Mouse (Mus musculus) midbrain, embryonic 13.5 days (tissue): ENCODE data around the gene Cdk5r1. TPM values are rescaled to one million over a fixed set of nuclear protein-coding genes. Genes with fewer than 3 reads are reported as not detected.

ENCODE experiments used
- ATAC-seq: fragments of 200-750 bp; cut with Nextera tagmentation; 2 replicates; pipeline ENCODE4 v1.8.0; 2017; ENCODE audit warnings: mild to moderate bottlenecking, moderate TSS enrichment, moderate library complexity
- H3K27ac ChIP-seq: fragments of 300-500 bp; sonication (generic); 2 replicates; pipeline ENCODE4 v1.5.1; 2015; ENCODE audit warnings: inconsistent platforms, mild to moderate bottlenecking, moderate library complexity
- H3K27me3 ChIP-seq: fragments of 300-500 bp; sonication (generic); 2 replicates; pipeline ENCODE4 v1.6.1; 2015; ENCODE audit warnings: mild to moderate bottlenecking, inconsistent platforms
- H3K36me3 ChIP-seq: fragments of 300-500 bp; sonication (generic); 2 replicates; pipeline ENCODE4 v1.6.1; 2015; ENCODE audit warnings: mild to moderate bottlenecking, inconsistent platforms
- H3K4me1 ChIP-seq: fragments of 300-500 bp; sonication (generic); replicated peaks from 2 replicates; pipeline ENCODE4 v1.6.1; 2015; ENCODE audit warnings: inconsistent platforms
- H3K4me2 ChIP-seq: fragments of 300-500 bp; sonication (generic); replicated peaks from 2 replicates; pipeline ENCODE4 v1.6.1; 2015; ENCODE audit warnings: moderate library complexity, mild to moderate bottlenecking, inconsistent platforms
- H3K4me3 ChIP-seq: fragments of 300-500 bp; sonication (generic); replicated peaks from 2 replicates; pipeline ENCODE4 v1.5.1; 2015; ENCODE audit warnings: mild to moderate bottlenecking, inconsistent platforms
- H3K9ac ChIP-seq: fragments of 300-500 bp; sonication (generic); replicated peaks from 2 replicates; pipeline ENCODE4 v1.6.1; 2015; ENCODE audit warnings: mild to moderate bottlenecking, inconsistent platforms
- H3K9me3 ChIP-seq: fragments of 300-500 bp; sonication (generic); 2 replicates; pipeline ENCODE4 v1.6.1; 2016; ENCODE audit warnings: mild to moderate bottlenecking, inconsistent platforms
- WGBS: fragments of 180-500 bp; shearing (Covaris S2); methylation state at CpG from one replicate; pipeline ENCODE4 v1.1.7; 2015; 5-methylcytosine and 5-hydroxymethylcytosine counted together
- polyA plus RNA-seq: library from polyadenylated mRNA; unstranded; fragments of >200 nt; fragmentation: Nextera tagmentation; extraction: Ambion mirVana; gene quantifications from 2 replicates; pipeline ENCODE4 v1.2.1, GENCODE M21; 2015

Cdk5r1 gene
- polyA plus RNA-seq, 1 experiment from 2014 or later: 98.6 TPM

DNA sequence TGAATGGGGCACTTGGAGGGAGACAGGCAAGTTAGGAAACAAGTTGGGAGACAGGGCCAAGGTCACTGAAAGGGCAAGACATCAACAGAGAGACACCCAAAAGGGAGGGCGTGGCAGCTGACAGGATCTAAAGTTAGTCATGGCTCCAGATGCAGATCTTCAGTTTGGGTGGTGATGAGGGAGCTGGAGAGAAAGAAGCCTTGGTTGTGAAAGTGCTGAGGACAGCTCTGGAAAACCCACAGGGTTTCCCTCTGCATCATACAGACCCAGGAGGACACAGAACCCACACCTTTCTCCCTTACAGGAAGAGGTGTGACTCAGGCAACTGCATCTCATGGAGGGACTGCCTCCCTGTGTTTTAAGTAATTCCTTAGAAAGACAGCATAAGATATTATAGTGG lies 19.8 kb downstream of the Cdk5r1 start:
- H3K9ac ChIP-seq: no peak overlapping the region
- 83% methylated on average over 1 of the region's 1 CpGs for WGBS
- H3K4me1 ChIP-seq: peaks cover 41% of the 10 kb centered on the region
- ATAC-seq: no peak
- H3K27ac ChIP-seq: no peak overlapping the region
- H3K36me3 ChIP-seq: no peaks in the 10 kb centered on the region
- no peak overlapping the region for H3K4me2 ChIP-seq
- H3K9me3 ChIP-seq: no peaks in the 10 kb centered on the region
- H3K4me3 ChIP-seq: no peak overlapping the region
- peaks cover 3% of the 10 kb centered on the region; the same call in 1 of the 2 replicates for H3K27me3 ChIP-seq

- peaks cover 41% of the 10 kb centered on the region for H3K4me1 ChIP-seq
- H3K9me3 ChIP-seq: no peaks in the 10 kb centered on the region
- H3K9ac ChIP-seq: no peak overlapping the region
- 82% methylated on average over 10 of the region's 10 CpGs for WGBS
- ATAC-seq: no peak
- H3K27ac ChIP-seq: no peak overlapping the region
- no peak overlapping the region for H3K4me2 ChIP-seq
- H3K27me3 ChIP-seq: peaks cover 3% of the 10 kb centered on the region; the same call in 1 of the 2 replicates
- H3K36me3 ChIP-seq: no peaks in the 10 kb centered on the region
- H3K4me3 ChIP-seq: no peak overlapping the region
These were observed 20.5 kb downstream of the Cdk5r1 start for GRCm38 (mm10) chr11:80497225-80497919.

GRCm38 (mm10) chr11:80498328-80499070 lies 21.7 kb downstream of the Cdk5r1 start:
- 51% methylated on average over 11 of the region's 11 CpGs for WGBS
- Histone ChIP-seq H3K27me3 (peaks cover 3% of the 10 kb centered on the region; the same call in 1 of the 2 replicates), H3K4me1 (peaks cover 48% of the 10 kb centered on the region), H3K36me3 (no peaks in the 10 kb centered on the region), H3K4me3 (no peak overlapping the region), H3K9me3 (no peaks in the 10 kb centered on the region), H3K4me2 (no peak overlapping the region), H3K27ac (peak overlapping the region; percentile 79), H3K9ac (peak overlapping the region; percentile 28; the same call in 1 of the 2 replicates)
- 0 out of 2 replicates have a peak, but pooled peaks have one; percentile 44 for ATAC-seq

GRCm38 (mm10) chr11:80499550-80499952 lies 22.7 kb downstream of the Cdk5r1 start:
- no peak for ATAC-seq
- WGBS: 70% methylated on average over 4 of the region's 4 CpGs
- no peak overlapping the region for H3K4me2 ChIP-seq
- peaks cover 52% of the 10 kb centered on the region for H3K4me1 ChIP-seq
- peak overlapping the region; percentile 79 for H3K27ac ChIP-seq
- no peak overlapping the region for H3K4me3 ChIP-seq
- H3K36me3 ChIP-seq: no peaks in the 10 kb centered on the region
- peaks cover 3% of the 10 kb centered on the region; the same call in 1 of the 2 replicates for H3K27me3 ChIP-seq
- H3K9me3 ChIP-seq: no peaks in the 10 kb centered on the region
- no peak overlapping the region for H3K9ac ChIP-seq

- Histone ChIP-seq H3K4me2 (no peak overlapping the region), H3K36me3 (no peaks in the 10 kb centered on the region), H3K27ac (peak overlapping the region; percentile 98), H3K27me3 (no peaks in the 10 kb centered on the region), H3K9ac (0 out of 2 replicates have a peak overlapping the region, but pooled peaks have one; percentile 55), H3K9me3 (no peaks in the 10 kb centered on the region), H3K4me1 (peaks cover 59% of the 10 kb centered on the region), H3K4me3 (no peak overlapping the region)
- WGBS: 67% methylated on average over 6 of the region's 6 CpGs
- ATAC-seq: no peak
These were observed 26.5 kb downstream of the Cdk5r1 start for GRCm38 (mm10) chr11:80503281-80503680.

- peak overlapping the region; percentile 35 for H3K4me2 ChIP-seq
- 8% methylated on average over 13 of the region's 13 CpGs for WGBS
- ATAC-seq: peak; percentile 96
- H3K27ac ChIP-seq: peak overlapping the region; percentile 98
- no peaks in the 10 kb centered on the region for H3K27me3 ChIP-seq
- H3K4me3 ChIP-seq: no peak overlapping the region
- H3K36me3 ChIP-seq: no peaks in the 10 kb centered on the region
- H3K9ac ChIP-seq: peak overlapping the region; percentile 55
- peaks cover 59% of the 10 kb centered on the region for H3K4me1 ChIP-seq
- H3K9me3 ChIP-seq: no peaks in the 10 kb centered on the region
These were observed 27.1 kb downstream of the Cdk5r1 start for GRCm38 (mm10) chr11:80503726-80504452.

- Histone ChIP-seq H3K36me3 (no peaks in the 10 kb centered on the region), H3K4me1 (peaks cover 58% of the 10 kb centered on the region), H3K4me2 (peak overlapping the region; percentile 35), H3K9ac (peak overlapping the region; percentile 44), H3K4me3 (no peak overlapping the region), H3K27ac (peak overlapping the region; percentile 98), H3K9me3 (no peaks in the 10 kb centered on the region), H3K27me3 (no peaks in the 10 kb centered on the region)
- 31% methylated on average over 6 of the region's 6 CpGs for WGBS
- peak; percentile 41 for ATAC-seq
These were observed 27.9 kb downstream of the Cdk5r1 start for GRCm38 (mm10) chr11:80504519-80505385.

GRCm38 (mm10) chr11:80505581-80505980 lies 28.8 kb downstream of the Cdk5r1 start:
- WGBS: 84% methylated on average over 3 of the region's 3 CpGs
- Histone ChIP-seq H3K4me2 (no peak overlapping the region), H3K9me3 (no peaks in the 10 kb centered on the region), H3K27ac (peak overlapping the region; percentile 98), H3K36me3 (no peaks in the 10 kb centered on the region), H3K4me3 (no peak overlapping the region), H3K9ac (no peak overlapping the region), H3K4me1 (peaks cover 52% of the 10 kb centered on the region), H3K27me3 (no peaks in the 10 kb centered on the region)
- ATAC-seq: no peak

GRCm38 (mm10) chr11:80506483-80506882 lies 29.7 kb downstream of the Cdk5r1 start:
- no peaks in the 10 kb centered on the region for H3K9me3 ChIP-seq
- H3K27ac ChIP-seq: no peak overlapping the region
- no peak overlapping the region for H3K9ac ChIP-seq
- 0 out of 2 replicates have a peak, but pooled peaks cover 6% of the 10 kb centered on the region for H3K27me3 ChIP-seq
- no peak overlapping the region for H3K4me3 ChIP-seq
- H3K4me2 ChIP-seq: no peak overlapping the region
- H3K36me3 ChIP-seq: no peaks in the 10 kb centered on the region
- ATAC-seq: no peak
- H3K4me1 ChIP-seq: peaks cover 50% of the 10 kb centered on the region

GRCm38 (mm10) chr11:80507791-80508190 lies 31.0 kb downstream of the Cdk5r1 start:
- H3K36me3 ChIP-seq: no peaks in the 10 kb centered on the region
- H3K4me1 ChIP-seq: peaks cover 60% of the 10 kb centered on the region
- H3K27me3 ChIP-seq: 0 out of 2 replicates have a peak, but pooled peaks cover 8% of the 10 kb centered on the region
- ATAC-seq: no peak
- H3K9me3 ChIP-seq: no peaks in the 10 kb centered on the region
- H3K4me2 ChIP-seq: no peak overlapping the region
- H3K27ac ChIP-seq: no peak overlapping the region
- no peak overlapping the region for H3K4me3 ChIP-seq
- WGBS: 84% methylated on average over 6 of the region's 6 CpGs
- no peak overlapping the region for H3K9ac ChIP-seq
